Mouse (Mus musculus): Measurements from ENCODE around the gene Ndufv2. TPM values are rescaled to one million over a fixed set of nuclear protein-coding genes. Genes with fewer than 3 reads are reported as not detected.

Ndufv2 gene
- polyA plus RNA-seq, 1 experiment from 2014 or later = 404 TPM

- WGBS = 84% methylated on average over 4 of the region's 4 CpGs
Observed at GRCm38 (mm10) chr17:66108198-66108597, 6.8 kb upstream of the Ndufv2 start.

GRCm38 (mm10) chr17:66107466-66107865 lies 6.1 kb upstream of the Ndufv2 start:
- WGBS = 76% methylated on average over 8 of the region's 8 CpGs
- Histone ChIP-seq H3K36me3 (no peaks in the 10 kb centered on the region), H3K9me3 (no peaks in the 10 kb centered on the region), H3K9ac (no peak overlapping the region), H3K27me3 (no peaks in the 10 kb centered on the region), H3K4me1 (replicated peaks) (peaks cover 13% of the 10 kb centered on the region), H3K4me3 (no peak overlapping the region), H3K4me2 (no peak overlapping the region), H3K27ac (replicated peaks) (no peak overlapping the region)
- no peak for ATAC-seq (ENCODE audit: low read depth)

More at GRCm38 (mm10) chr17:66108198-66108597, 6.8 kb upstream of the Ndufv2 start:
- peaks cover 17% of the 10 kb centered on the region for H3K4me1 ChIP-seq (replicated peaks)
- no peaks in the 10 kb centered on the region for H3K27me3 ChIP-seq
- H3K36me3 ChIP-seq = no peaks in the 10 kb centered on the region
- H3K4me3 ChIP-seq = no peak overlapping the region
- H3K4me2 ChIP-seq = no peak overlapping the region
- H3K27ac ChIP-seq (replicated peaks) = no peak overlapping the region
- no peak for ATAC-seq (ENCODE audit: low read depth)
- H3K9me3 ChIP-seq = no peaks in the 10 kb centered on the region
- no peak overlapping the region for H3K9ac ChIP-seq

- H3K4me2 ChIP-seq = no peak overlapping the region
- H3K36me3 ChIP-seq = no peaks in the 10 kb centered on the region
- H3K4me1 ChIP-seq (replicated peaks) = peaks cover 6% of the 10 kb centered on the region
- no peak for ATAC-seq (ENCODE audit: low read depth)
- no peak overlapping the region for H3K27ac ChIP-seq (replicated peaks)
- no peak overlapping the region for H3K9ac ChIP-seq
- no peaks in the 10 kb centered on the region for H3K9me3 ChIP-seq
- H3K4me3 ChIP-seq = no peak overlapping the region
- 55% methylated on average over 10 of the region's 10 CpGs for WGBS
- H3K27me3 ChIP-seq = no peaks in the 10 kb centered on the region
Observed at GRCm38 (mm10) chr17:66106601-66107267, 5.4 kb upstream of the Ndufv2 start.

- Histone ChIP-seq H3K27me3 (no peaks in the 10 kb centered on the region), H3K36me3 (no peaks in the 10 kb centered on the region), H3K9me3 (no peaks in the 10 kb centered on the region), H3K4me2 (no peak overlapping the region), H3K4me3 (no peak overlapping the region), H3K4me1 (replicated peaks) (peaks cover 16% of the 10 kb centered on the region), H3K27ac (replicated peaks) (no peak overlapping the region), H3K9ac (no peak overlapping the region)
- no peak for ATAC-seq (ENCODE audit: low read depth)
- 84% methylated on average over 7 of the region's 7 CpGs for WGBS
Observed at GRCm38 (mm10) chr17:66104076-66104475, 2.7 kb upstream of the Ndufv2 start.

GRCm38 (mm10) chr17:66100566-66101379 lies 586 bp downstream of the Ndufv2 start:
- no peaks in the 10 kb centered on the region for H3K27me3 ChIP-seq
- WGBS = 1% methylated on average over 41 of the region's 41 CpGs
- H3K4me3 ChIP-seq = peak overlapping the region; percentile 85
- H3K9me3 ChIP-seq = no peaks in the 10 kb centered on the region
- H3K4me1 ChIP-seq (replicated peaks) = peaks cover 31% of the 10 kb centered on the region
- no peaks in the 10 kb centered on the region for H3K36me3 ChIP-seq
- peak overlapping the region; percentile 81 for H3K4me2 ChIP-seq
- no peak for ATAC-seq (ENCODE audit: low read depth)
- H3K9ac ChIP-seq = peak overlapping the region; percentile 95
- H3K27ac ChIP-seq (replicated peaks) = peak overlapping the region; percentile 97

- H3K27ac ChIP-seq (replicated peaks) = no peak overlapping the region
- H3K27me3 ChIP-seq = no peaks in the 10 kb centered on the region
- H3K4me1 ChIP-seq (replicated peaks) = peaks cover 7% of the 10 kb centered on the region; the same call in 1 of the 2 replicates
- no peak overlapping the region for H3K9ac ChIP-seq
- no peak overlapping the region for H3K4me2 ChIP-seq
- no peak for ATAC-seq (ENCODE audit: low read depth)
- no peak overlapping the region for H3K4me3 ChIP-seq
- H3K9me3 ChIP-seq = no peaks in the 10 kb centered on the region
- WGBS = 91% methylated on average over 3 of the region's 3 CpGs
- peaks cover 25% of the 10 kb centered on the region for H3K36me3 ChIP-seq
Observed at GRCm38 (mm10) chr17:66092664-66093063, 8.7 kb downstream of the Ndufv2 start.

- Histone ChIP-seq H3K4me2 (no peak overlapping the region), H3K9ac (no peak overlapping the region), H3K27ac (replicated peaks) (no peak overlapping the region), H3K4me1 (replicated peaks) (peaks cover 3% of the 10 kb centered on the region; the same call in 1 of the 2 replicates), H3K36me3 (peaks cover 29% of the 10 kb centered on the region), H3K4me3 (no peak overlapping the region), H3K9me3 (no peaks in the 10 kb centered on the region), H3K27me3 (no peaks in the 10 kb centered on the region)
- no peak for ATAC-seq (ENCODE audit: low read depth)
- WGBS = 98% methylated on average over 2 of the region's 2 CpGs
Observed at GRCm38 (mm10) chr17:66092065-66092464, 9.3 kb downstream of the Ndufv2 start.

- no peak for ATAC-seq (ENCODE audit: low read depth)
- 93% methylated on average over 2 of the region's 2 CpGs for WGBS
Observed at GRCm38 (mm10) chr17:66091392-66091791, 10.0 kb downstream of the Ndufv2 start.

GRCm38 (mm10) chr17:66090251-66090650 lies 11.1 kb downstream of the Ndufv2 start:
- Histone ChIP-seq H3K9me3 (no peaks in the 10 kb centered on the region), H3K4me2 (no peak overlapping the region), H3K27me3 (no peaks in the 10 kb centered on the region), H3K27ac (replicated peaks) (no peak overlapping the region), H3K36me3 (peaks cover 46% of the 10 kb centered on the region), H3K4me1 (replicated peaks) (no peaks in the 10 kb centered on the region; the same call in 1 of the 2 replicates), H3K9ac (no peak overlapping the region), H3K4me3 (no peak overlapping the region)
- no peak for ATAC-seq (ENCODE audit: low read depth)

More at GRCm38 (mm10) chr17:66091392-66091791, 10.0 kb downstream of the Ndufv2 start:
- Histone ChIP-seq H3K4me3 (no peak overlapping the region), H3K36me3 (peaks cover 35% of the 10 kb centered on the region), H3K4me2 (no peak overlapping the region), H3K4me1 (replicated peaks) (no peaks in the 10 kb centered on the region; the same call in 1 of the 2 replicates), H3K27me3 (no peaks in the 10 kb centered on the region), H3K27ac (replicated peaks) (no peak overlapping the region), H3K9ac (no peak overlapping the region), H3K9me3 (no peaks in the 10 kb centered on the region)

GRCm38 (mm10) chr17:66085038-66085437 lies 16.3 kb downstream of the Ndufv2 start:
- no peaks in the 10 kb centered on the region for H3K4me1 ChIP-seq (replicated peaks)
- no peak overlapping the region for H3K4me2 ChIP-seq
- H3K36me3 ChIP-seq = peaks cover 60% of the 10 kb centered on the region
- no peak for ATAC-seq (ENCODE audit: low read depth)
- no peak overlapping the region for H3K27ac ChIP-seq (replicated peaks)
- H3K9ac ChIP-seq = no peak overlapping the region
- H3K4me3 ChIP-seq = no peak overlapping the region
- no peaks in the 10 kb centered on the region for H3K27me3 ChIP-seq
- H3K9me3 ChIP-seq = no peaks in the 10 kb centered on the region
- 93% methylated on average over 1 of the region's 1 CpGs for WGBS

GRCm38 (mm10) chr17:66084486-66084885 lies 16.9 kb downstream of the Ndufv2 start:
- Histone ChIP-seq H3K27me3 (no peaks in the 10 kb centered on the region), H3K4me3 (no peak overlapping the region), H3K9ac (no peak overlapping the region), H3K4me2 (no peak overlapping the region), H3K27ac (replicated peaks) (no peak overlapping the region), H3K9me3 (no peaks in the 10 kb centered on the region), H3K4me1 (replicated peaks) (no peaks in the 10 kb centered on the region), H3K36me3 (peaks cover 65% of the 10 kb centered on the region)
- no peak for ATAC-seq (ENCODE audit: low read depth)
- WGBS = 94% methylated on average over 1 of the region's 1 CpGs

- ATAC-seq (ENCODE audit: low read depth) = peak; percentile 79
- Histone ChIP-seq H3K4me2 (peak overlapping the region; percentile 82), H3K36me3 (peaks cover 29% of the 10 kb centered on the region), H3K4me1 (replicated peaks) (peaks cover 38% of the 10 kb centered on the region), H3K27me3 (no peaks in the 10 kb centered on the region), H3K4me3 (peak overlapping the region; percentile 96), H3K27ac (replicated peaks) (peak overlapping the region; percentile 97), H3K9ac (peak overlapping the region; percentile 95), H3K9me3 (no peaks in the 10 kb centered on the region)
- under 1% methylated on average over 23 of the region's 23 CpGs for WGBS
Observed at GRCm38 (mm10) chr17:66077437-66077850, 23.9 kb downstream of the Ndufv2 start.

All from neural tube, embryonic 13.5 days (tissue).